Mouse (Mus musculus): Measurements from ENCODE around the gene Atp2a1.

The Atp2a1 gene

DNA sequence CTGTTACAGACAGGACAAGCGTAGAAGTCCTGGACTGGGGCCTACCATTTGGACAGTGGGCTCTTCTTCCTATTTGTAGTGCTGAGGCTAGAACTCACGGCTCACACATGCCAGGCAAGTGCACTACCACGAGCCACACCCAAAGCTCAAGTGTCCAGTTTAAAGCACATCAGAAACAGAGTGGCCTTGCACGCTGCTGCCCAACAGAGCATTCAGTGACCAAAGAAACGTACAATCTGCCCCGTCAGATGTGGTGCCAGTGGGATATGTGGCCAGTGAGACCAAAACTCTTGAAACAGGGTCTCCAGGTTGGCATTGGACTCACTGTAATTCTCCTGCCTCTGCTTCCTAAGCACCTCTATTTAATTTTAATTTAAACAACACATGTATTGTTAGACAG is 12.3 kb downstream of the Atp2a1 start:
- DNase-seq (ENCODE audit: low spot score in 2 of 2) = no peak

GRCm38 (mm10) chr7:126449991-126450390 is 12.9 kb downstream of the Atp2a1 start:
- no peak for DNase-seq (ENCODE audit: low spot score in 2 of 2)

- no peak for DNase-seq (ENCODE audit: low spot score in 2 of 2)
Measured at GRCm38 (mm10) chr7:126448481-126448880, 14.4 kb downstream of the Atp2a1 start.

GRCm38 (mm10) chr7:126446217-126446616 is 16.7 kb downstream of the Atp2a1 start:
- DNase-seq (ENCODE audit: low spot score in 2 of 2) = no peak

GRCm38 (mm10) chr7:126445104-126445815 is 17.6 kb downstream of the Atp2a1 start:
- DNase-seq (ENCODE audit: low spot score in 2 of 2) = no peak

DNA sequence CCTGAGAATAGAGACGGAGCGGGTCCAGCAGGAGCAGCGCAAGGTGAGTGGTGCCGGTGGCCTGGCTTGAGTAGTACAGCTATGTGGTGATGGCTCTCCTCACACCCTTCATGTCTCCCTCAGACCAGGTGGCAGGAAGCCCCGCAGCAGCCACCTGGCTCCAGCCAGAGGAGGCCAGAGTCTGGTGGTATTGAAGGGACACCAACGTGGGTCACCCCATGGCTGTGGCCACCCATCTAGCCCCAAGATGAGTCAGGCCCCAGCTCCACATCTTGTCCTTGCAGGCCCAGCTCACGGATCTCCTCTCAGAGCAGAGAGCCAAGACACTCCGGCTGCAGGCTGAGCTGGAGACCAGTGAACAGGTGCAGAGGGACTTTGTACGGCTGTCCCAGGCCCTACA is 18.4 kb downstream of the Atp2a1 start:
- DNase-seq (ENCODE audit: low spot score in 2 of 2) = no peak

- no peak for DNase-seq (ENCODE audit: low spot score in 2 of 2)
Measured at GRCm38 (mm10) chr7:126443997-126444396, 18.9 kb downstream of the Atp2a1 start.

DNA sequence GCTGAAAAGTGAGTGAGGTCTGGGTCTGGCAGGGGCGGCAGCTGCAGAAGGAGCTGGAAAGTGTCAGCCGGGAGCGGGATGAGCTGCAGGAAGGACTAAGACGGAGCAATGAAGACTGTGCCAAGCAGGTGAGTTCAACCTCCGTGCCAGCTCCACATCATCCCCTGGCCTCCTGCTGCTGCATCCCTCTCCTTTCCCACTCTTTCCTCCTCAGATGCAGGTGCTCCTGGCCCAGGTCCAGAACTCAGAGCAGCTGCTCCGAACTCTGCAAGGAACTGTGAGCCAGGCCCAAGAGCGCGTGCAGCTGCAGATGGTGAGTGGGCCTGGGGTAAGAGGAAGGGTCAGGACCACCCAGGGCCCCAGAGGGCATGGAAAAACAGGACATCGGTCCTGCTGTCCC is 22.8 kb downstream of the Atp2a1 start:
- no peak for DNase-seq (ENCODE audit: low spot score in 2 of 2)

- DNase-seq (ENCODE audit: low spot score in 2 of 2) = no peak
Measured at GRCm38 (mm10) chr7:126436851-126437250, 26.1 kb downstream of the Atp2a1 start.

GRCm38 (mm10) chr7:126435801-126436200 is 27.1 kb downstream of the Atp2a1 start:
- no peak for DNase-seq (ENCODE audit: low spot score in 2 of 2)

GRCm38 (mm10) chr7:126434726-126435125 is 28.2 kb downstream of the Atp2a1 start:
- no peak for DNase-seq (ENCODE audit: low spot score in 2 of 2)

DNA sequence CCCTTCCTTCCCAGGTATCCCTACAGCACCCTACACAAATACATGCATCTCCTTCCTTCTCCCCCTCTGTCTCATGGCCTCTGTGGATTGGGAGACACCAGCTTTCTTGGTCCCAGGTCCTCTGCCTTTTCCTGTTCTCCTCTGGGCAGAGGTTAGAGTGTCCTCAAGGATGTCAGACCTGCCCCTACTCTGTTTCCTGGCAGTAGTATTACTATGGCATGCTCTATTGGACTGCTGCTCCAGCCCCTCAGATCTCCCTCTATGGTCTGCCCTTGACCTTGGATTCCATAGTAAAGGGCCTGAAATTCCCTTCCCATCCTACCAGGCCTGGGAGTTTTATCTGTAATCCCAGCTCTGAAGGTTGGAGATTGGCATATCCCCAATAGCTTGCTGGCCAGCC is 32.7 kb downstream of the Atp2a1 start:
- no peak for DNase-seq (ENCODE audit: low spot score in 2 of 2)

- no peak for DNase-seq (ENCODE audit: low spot score in 2 of 2)
Measured at GRCm38 (mm10) chr7:126429503-126429898, 33.4 kb downstream of the Atp2a1 start.

- DNase-seq (ENCODE audit: low spot score in 2 of 2) = peak; percentile 84 to 88
Measured at GRCm38 (mm10) chr7:126428631-126429502, 34.0 kb downstream of the Atp2a1 start, which contains the start of gene Rabep2. Gene Rabep2, plus strand, starts transcription at chr7:126428759.

GRCm38 (mm10) chr7:126428154-126428553 is 34.8 kb downstream of the Atp2a1 start:
- no peak for DNase-seq (ENCODE audit: low spot score in 2 of 2)

- no peak for DNase-seq (ENCODE audit: low spot score in 2 of 2)
Measured at GRCm38 (mm10) chr7:126427323-126427860, 35.5 kb downstream of the Atp2a1 start.

- DNase-seq (ENCODE audit: low spot score in 2 of 2) = no peak
Measured at GRCm38 (mm10) chr7:126424161-126424560, 38.7 kb downstream of the Atp2a1 start.

DNA sequence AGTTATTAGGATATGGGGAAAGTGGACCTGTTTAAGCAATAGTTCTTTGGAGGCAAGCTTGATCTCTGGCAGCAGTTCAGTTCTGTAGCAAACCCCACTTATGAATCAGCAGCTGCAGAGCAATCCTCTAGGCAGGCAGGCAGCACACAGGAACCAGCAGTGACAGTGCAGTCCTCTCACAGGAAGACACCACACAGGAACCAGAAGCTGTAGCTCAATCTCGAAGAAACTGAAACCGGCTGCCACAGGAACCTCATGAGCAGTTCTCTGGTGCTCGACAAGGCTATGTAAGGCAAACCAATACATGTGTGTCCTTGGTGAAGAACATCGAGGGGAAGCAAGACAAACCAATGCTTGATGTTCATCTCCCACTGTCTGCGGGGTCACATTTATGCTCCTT is 41.2 kb downstream of the Atp2a1 start:
- no peak for DNase-seq (ENCODE audit: low spot score in 2 of 2)

GRCm38 (mm10) chr7:126418496-126418895 is 44.4 kb downstream of the Atp2a1 start:
- no peak for DNase-seq (ENCODE audit: low spot score in 2 of 2)

GRCm38 (mm10) chr7:126417606-126418005 is 45.3 kb downstream of the Atp2a1 start:
- no peak for DNase-seq (ENCODE audit: low spot score in 2 of 2)

DNA sequence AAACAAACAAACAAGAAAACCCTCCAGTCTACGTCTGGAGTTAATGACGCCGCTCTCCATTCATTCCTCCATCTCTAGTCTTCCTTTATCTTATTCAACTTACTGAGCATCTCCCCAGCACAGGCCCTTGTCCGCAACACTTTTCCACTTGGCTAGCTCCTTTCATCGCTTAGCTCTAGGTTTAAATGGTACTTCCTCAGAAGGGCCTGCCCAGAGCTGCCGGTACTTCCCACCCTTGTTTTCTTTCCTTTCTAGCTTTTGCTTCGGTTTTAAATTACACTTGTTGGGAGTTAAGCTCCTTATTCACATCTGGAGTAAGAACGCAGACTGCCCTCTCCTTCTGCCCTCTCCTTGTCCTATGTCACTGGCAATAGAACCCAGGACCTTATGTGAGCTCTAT is 45.9 kb downstream of the Atp2a1 start:
- DNase-seq (ENCODE audit: low spot score in 2 of 2) = no peak

- no peak for DNase-seq (ENCODE audit: low spot score in 2 of 2)
Measured at GRCm38 (mm10) chr7:126416615-126417014, 46.3 kb downstream of the Atp2a1 start.

GRCm38 (mm10) chr7:126414725-126415124 is 48.2 kb downstream of the Atp2a1 start, which contains the start of gene Cd19:
Gene Cd19, minus strand, starts transcription at chr7:126414889.
- no peak for DNase-seq (ENCODE audit: low spot score in 2 of 2)

Measured in frontal cortex, postnatal 14 days (tissue).